Mouse (Mus musculus) heart, embryonic 16.5 days (tissue): ENCODE results near the gene Klk10. TPM values are rescaled to one million over a fixed set of nuclear protein-coding genes. Genes with fewer than 3 reads are reported as not detected.

Experiments
- ATAC-seq: fragments of 200-750 bp; cut with Nextera tagmentation; replicated peaks from 2 replicates; pipeline ENCODE4 v1.8.0; 2017; ENCODE audit warnings: moderate number of reproducible peaks; ENCODE audit not compliant: insufficient read depth, low FRiP score; ENCODE audit errors: extremely low read depth
- H3K27ac ChIP-seq: fragments of 300-500 bp; sonication (generic); 2 replicates; pipeline ENCODE4 v1.5.1; 2014; ENCODE audit warnings: mild to moderate bottlenecking, low read length, control low read depth, moderate library complexity
- H3K27me3 ChIP-seq: fragments of 300-500 bp; sonication (generic); 2 replicates; pipeline ENCODE4 v1.6.1; 2014; ENCODE audit warnings: low read length, mixed read lengths; ENCODE audit not compliant: control insufficient read depth, insufficient read depth
- H3K36me3 ChIP-seq: fragments of 300-500 bp; sonication (generic); 2 replicates; pipeline ENCODE4 v1.6.1; 2014; ENCODE audit not compliant: control insufficient read depth, insufficient read depth
- H3K4me1 ChIP-seq: fragments of 300-500 bp; sonication (generic); 2 replicates; pipeline ENCODE4 v1.6.1; 2014; ENCODE audit warnings: low read length, mixed read lengths; ENCODE audit not compliant: control insufficient read depth, insufficient read depth
- H3K4me2 ChIP-seq: fragments of 300-500 bp; sonication (generic); 2 replicates; pipeline ENCODE4 v1.6.1; 2014; ENCODE audit warnings: low read depth, mild to moderate bottlenecking, control low read depth, low read length
- H3K4me3 ChIP-seq: fragments of 300-500 bp; sonication (generic); 2 replicates; pipeline ENCODE4 v1.5.1; 2014; ENCODE audit warnings: mild to moderate bottlenecking, control low read depth, low read length
- H3K9ac ChIP-seq: fragments of 300-500 bp; sonication (generic); 2 replicates; pipeline ENCODE4 v1.6.1; 2014; ENCODE audit warnings: low read length, control low read depth
- H3K9me3 ChIP-seq: fragments of 300-500 bp; sonication (generic); replicated peaks from 2 replicates; pipeline ENCODE4 v1.6.1; 2016; ENCODE audit warnings: low read length; ENCODE audit not compliant: control insufficient read depth
- WGBS: fragments of 180-500 bp; shearing (Covaris S2); extraction: QIAGEN DNeasy Blood & Tissue Kit; methylation state at CpG from one replicate; pipeline ENCODE4 v1.1.7; 2014; 5-methylcytosine and 5-hydroxymethylcytosine counted together
- polyA plus RNA-seq: library from polyadenylated mRNA; unstranded; fragments of >200 nt; fragmentation: Nextera tagmentation; extraction: Ambion mirVana; gene quantifications from 2 replicates; pipeline ENCODE4 v1.2.1, GENCODE M21; 2015

The Klk10 gene
- polyA plus RNA-seq, 1 experiment from 2014 or later: 1.7 TPM

DNA sequence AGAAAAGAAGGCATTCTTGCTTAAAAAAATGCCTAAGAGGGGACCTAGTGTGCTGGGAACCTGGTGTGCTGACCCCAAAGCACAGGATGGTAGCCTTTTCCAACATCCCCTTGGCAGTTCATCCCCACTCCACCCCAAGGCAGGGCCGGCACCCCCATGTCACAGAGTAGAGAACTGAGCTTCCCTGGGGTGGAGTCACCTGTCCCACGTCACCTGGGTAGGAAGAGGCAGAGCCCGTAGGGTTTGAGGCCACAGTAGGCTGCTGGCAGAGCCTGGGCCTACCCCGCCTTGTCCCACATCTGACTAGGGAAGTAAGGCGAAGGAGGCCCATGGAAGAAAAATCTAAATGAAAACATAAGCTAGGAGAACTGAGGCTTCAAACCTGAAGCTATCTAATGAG is 6.5 kb upstream of the Klk10 start, which contains the start of gene Klk11:
Klk11 (plus strand) TSS at position 241 of the 400 bp plus-strand sequence.
- no peak within 1 kb of the TSS for H3K9ac ChIP-seq
- no peak within 1 kb of the TSS for H3K4me2 ChIP-seq
- 88% methylated on average over 5 of the region's 5 CpGs for WGBS
- H3K4me1 ChIP-seq: no peaks in the 10 kb centered on the region
- no peak within 1 kb of the TSS for H3K4me3 ChIP-seq
- no peaks in the 10 kb centered on the region for H3K27me3 ChIP-seq
- no peak for ATAC-seq
- no peaks in the 10 kb centered on the region for H3K36me3 ChIP-seq
- H3K27ac ChIP-seq: no peak within 1 kb of the TSS
- no peaks in the 10 kb centered on the region for H3K9me3 ChIP-seq

DNA sequence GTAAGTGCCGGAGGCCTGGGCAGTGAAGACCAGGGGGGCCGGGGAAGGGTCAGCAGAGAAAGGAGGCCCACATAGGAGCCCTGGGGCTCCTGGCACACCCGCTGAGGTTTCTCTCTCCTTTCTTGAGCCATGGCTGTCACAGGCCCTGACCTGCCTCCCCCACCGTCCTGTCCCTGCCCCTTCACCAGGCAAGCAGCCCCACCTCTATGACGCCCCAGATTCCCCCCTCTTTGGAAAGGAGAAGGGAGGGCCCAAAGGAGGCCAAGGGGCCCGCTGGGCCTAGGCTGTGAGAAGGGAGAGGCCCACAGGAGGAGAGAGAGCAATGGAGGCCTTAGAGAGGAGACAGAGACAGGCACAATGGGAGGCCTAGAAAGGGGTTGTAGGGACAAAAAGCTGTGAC is 6.0 kb upstream of the Klk10 start:
- no peaks in the 10 kb centered on the region for H3K27me3 ChIP-seq
- 60% methylated on average over 6 of the region's 6 CpGs for WGBS

DNA sequence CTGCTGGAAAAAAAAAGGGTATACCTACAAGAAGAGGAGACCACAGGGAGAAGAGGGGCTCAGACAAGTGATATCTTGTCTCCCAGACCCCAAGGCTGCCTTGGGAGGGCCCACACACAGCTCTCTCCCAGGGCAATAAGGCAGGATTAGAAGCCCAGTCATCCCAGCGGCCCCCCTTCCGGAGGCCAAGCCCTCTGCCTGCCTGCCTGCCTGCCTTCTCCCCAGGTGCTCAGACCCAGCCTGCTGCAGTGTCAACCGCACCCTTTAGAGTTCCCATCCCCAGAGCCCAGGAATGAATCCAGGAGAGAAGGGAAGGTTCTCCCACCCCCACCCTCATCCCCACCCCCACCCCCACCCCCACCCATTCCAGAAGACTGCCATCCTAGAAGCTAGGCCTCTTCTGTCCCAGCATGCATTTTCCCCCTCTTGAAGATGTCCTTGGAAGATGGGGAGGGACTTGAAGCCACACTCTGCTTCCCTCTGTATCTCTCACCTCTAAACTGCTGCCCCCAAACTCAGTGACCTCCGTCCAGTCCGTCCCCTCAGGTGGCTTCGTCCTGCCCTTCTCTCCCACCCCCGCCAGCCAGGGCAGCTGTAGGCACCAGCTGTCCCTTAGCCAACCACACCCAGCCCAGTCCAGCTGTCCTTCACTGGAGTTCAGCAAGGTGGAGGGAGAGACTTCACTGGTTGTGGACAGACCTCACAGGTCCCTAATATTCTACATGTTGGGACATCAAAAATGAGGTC is 5.4 kb upstream of the Klk10 start:
- ATAC-seq: no peak
- Histone ChIP-seq H3K36me3 (no peaks in the 10 kb centered on the region), H3K27ac (no peak overlapping the region), H3K27me3 (no peaks in the 10 kb centered on the region), H3K4me2 (no peak overlapping the region), H3K4me3 (no peak overlapping the region), H3K9ac (no peak overlapping the region), H3K4me1 (no peaks in the 10 kb centered on the region), H3K9me3 (no peaks in the 10 kb centered on the region)
- WGBS: 54% methylated on average over 7 of the region's 7 CpGs

More for the DNA sequence above, 6.0 kb upstream of the Klk10 start:
- Histone ChIP-seq H3K27ac (no peak overlapping the region), H3K4me3 (no peak overlapping the region), H3K4me1 (no peaks in the 10 kb centered on the region), H3K9me3 (no peaks in the 10 kb centered on the region), H3K4me2 (no peak overlapping the region), H3K9ac (no peak overlapping the region), H3K36me3 (no peaks in the 10 kb centered on the region)
- no peak for ATAC-seq

DNA sequence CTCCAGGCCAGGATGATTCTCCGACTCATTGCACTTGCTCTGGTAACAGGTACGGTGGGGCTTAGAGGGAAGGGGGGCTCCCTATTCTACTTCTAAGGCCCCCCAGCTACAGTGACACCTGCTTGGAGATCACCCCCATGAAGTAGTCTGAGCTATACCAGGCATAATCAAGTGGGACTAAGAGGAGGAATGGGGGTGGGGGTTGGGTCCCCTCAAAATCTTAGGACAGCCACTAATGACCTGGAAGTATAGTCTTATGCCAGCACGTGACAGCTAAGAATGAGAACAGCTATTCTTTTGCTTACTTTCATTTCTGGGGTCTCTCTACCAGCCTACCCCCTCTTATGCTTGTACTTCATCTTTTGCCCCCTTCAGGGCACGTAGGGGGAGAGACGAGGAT is 4.3 kb upstream of the Klk10 start:
- H3K27me3 ChIP-seq: no peaks in the 10 kb centered on the region; the same call in 1 of the 2 replicates
- H3K27ac ChIP-seq: no peak overlapping the region

DNA sequence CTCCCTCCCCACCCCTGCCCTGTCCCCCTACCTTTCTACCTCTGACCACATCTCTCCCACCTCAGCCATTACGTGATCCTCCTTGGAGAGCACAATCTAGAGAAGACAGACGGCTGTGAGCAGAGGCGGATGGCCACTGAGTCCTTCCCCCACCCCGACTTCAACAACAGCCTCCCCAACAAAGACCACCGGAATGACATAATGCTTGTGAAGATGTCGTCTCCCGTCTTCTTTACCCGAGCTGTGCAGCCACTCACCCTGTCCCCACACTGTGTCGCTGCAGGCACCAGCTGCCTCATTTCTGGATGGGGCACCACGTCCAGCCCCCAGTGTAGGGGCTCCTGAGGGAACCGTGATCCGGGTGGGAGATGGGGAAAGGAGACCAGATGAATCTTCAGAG is 3.4 kb upstream of the Klk10 start:
- Histone ChIP-seq H3K27me3 (peaks cover 3% of the 10 kb centered on the region; the same call in 1 of the 2 replicates), H3K4me1 (no peaks in the 10 kb centered on the region), H3K27ac (no peak overlapping the region), H3K9me3 (no peaks in the 10 kb centered on the region), H3K4me3 (no peak overlapping the region), H3K9ac (no peak overlapping the region), H3K4me2 (no peak overlapping the region), H3K36me3 (no peaks in the 10 kb centered on the region)
- 83% methylated on average over 12 of the region's 12 CpGs for WGBS
- ATAC-seq: no peak

More for the DNA sequence above, 4.3 kb upstream of the Klk10 start:
- no peak for ATAC-seq
- H3K9me3 ChIP-seq: no peaks in the 10 kb centered on the region
- H3K4me3 ChIP-seq: no peak overlapping the region
- no peak overlapping the region for H3K9ac ChIP-seq
- 86% methylated on average over 5 of the region's 5 CpGs for WGBS
- no peak overlapping the region for H3K4me2 ChIP-seq
- no peaks in the 10 kb centered on the region for H3K36me3 ChIP-seq
- H3K4me1 ChIP-seq: no peaks in the 10 kb centered on the region

DNA sequence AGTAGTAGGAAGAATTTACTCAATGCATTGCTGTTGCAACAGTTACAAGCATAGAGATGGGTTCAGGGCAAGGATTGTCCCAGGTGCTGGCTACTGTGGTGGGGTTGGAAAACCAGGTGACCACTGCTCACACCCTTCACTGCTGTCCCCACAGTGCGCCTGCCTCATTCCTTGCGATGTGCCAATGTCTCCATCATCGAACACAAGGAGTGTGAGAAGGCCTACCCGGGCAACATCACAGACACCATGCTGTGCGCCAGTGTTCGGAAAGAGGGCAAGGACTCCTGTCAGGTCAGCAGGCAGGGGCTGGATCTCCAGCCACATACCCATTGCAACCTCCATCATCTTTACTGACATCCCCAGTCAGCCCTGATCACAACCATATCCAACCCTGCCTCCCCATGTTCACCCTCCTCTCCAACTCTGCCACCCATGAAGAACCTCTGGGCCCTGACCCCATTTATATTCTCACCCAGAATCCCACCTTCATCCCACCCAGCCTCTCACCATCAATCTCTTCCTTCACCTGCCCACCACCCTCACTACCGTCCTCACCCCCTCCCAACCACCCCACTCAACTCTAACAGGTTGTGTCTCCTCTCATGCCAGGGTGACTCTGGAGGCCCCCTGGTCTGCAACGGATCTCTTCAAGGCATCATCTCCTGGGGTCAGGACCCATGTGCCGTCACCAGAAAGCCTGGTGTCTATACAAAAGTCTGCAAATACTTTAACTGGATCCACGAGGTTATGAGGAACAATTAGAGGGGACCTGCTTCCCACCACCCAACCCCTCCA is 2.5 kb upstream of the Klk10 start:
- Histone ChIP-seq H3K9ac (no peak overlapping the region), H3K4me2 (no peak overlapping the region), H3K36me3 (no peaks in the 10 kb centered on the region), H3K4me3 (no peak overlapping the region), H3K9me3 (no peaks in the 10 kb centered on the region), H3K27me3 (peaks cover 11% of the 10 kb centered on the region), H3K27ac (no peak overlapping the region), H3K4me1 (no peaks in the 10 kb centered on the region)
- 84% methylated on average over 10 of the region's 10 CpGs for WGBS
- no peak for ATAC-seq

DNA sequence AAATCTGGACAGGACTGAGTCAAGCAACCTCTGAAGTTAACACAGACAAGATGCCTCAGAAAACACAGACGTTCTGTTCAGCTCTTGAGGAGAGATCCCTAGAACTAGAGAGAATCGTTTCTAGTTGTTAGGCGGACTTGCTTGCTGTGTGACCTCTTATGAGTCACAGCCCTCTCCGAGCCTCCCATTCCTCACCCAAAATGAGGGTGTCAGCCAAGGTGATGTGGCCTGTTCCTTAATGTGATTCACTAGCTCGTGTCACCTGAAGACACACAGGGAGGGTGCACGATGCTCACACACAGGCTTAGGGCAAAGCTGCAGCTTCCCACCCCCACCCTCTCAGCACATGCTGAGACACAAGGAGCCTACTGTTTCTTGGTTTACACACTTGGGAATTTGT is 594 bp upstream of the Klk10 start:
- Histone ChIP-seq H3K36me3 (no peaks in the 10 kb centered on the region), H3K9ac (no peak overlapping the region), H3K4me2 (no peak overlapping the region), H3K4me1 (no peaks in the 10 kb centered on the region), H3K4me3 (no peak overlapping the region), H3K27ac (no peak overlapping the region), H3K27me3 (peaks cover 17% of the 10 kb centered on the region), H3K9me3 (no peaks in the 10 kb centered on the region)
- 46% methylated on average over 6 of the region's 6 CpGs for WGBS
- no peak for ATAC-seq

DNA sequence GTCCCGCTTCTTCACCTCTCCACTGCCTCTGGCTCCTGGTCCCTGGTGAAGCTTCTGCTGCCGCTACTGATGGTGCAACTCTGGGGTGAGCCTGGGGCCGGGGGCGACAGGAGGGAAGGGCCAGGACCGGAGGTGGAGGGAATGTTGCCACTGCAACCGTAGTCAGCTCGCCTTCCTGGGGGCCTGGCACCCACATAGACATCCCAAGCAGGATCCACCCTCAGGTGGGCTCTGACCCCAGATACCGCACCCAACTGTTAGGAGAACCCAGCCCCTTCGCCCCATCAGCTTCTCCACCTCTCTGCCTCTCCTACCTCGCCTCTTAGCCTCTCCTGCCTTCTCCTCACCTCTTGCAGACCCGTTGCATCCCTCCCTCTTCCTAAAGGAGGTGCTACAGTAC is 706 bp downstream of the Klk10 start:
- H3K36me3 ChIP-seq: no peaks in the 10 kb centered on the region
- ATAC-seq: no peak
- H3K27ac ChIP-seq: no peak overlapping the region
- no peak overlapping the region for H3K4me2 ChIP-seq
- H3K4me3 ChIP-seq: no peak overlapping the region
- H3K9ac ChIP-seq: no peak overlapping the region
- no peaks in the 10 kb centered on the region for H3K4me1 ChIP-seq
- 84% methylated on average over 11 of the region's 11 CpGs for WGBS
- H3K9me3 ChIP-seq: no peaks in the 10 kb centered on the region
- peaks cover 17% of the 10 kb centered on the region for H3K27me3 ChIP-seq
